Mouse (Mus musculus) G1E (cell line): ENCODE measurements around the gene Jdp2. TPM values are rescaled to one million over a fixed set of nuclear protein-coding genes. Genes with fewer than 3 reads are reported as not detected.

Experiments used
- ATAC-seq: 2 replicates; pipeline ENCODE4 v1.8.0; 2016; ENCODE audit warnings: mild to moderate bottlenecking; ENCODE audit not compliant: insufficient number of reproducible peaks, poor library complexity, low FRiP score, severe bottlenecking; ENCODE audit errors: extremely low read depth
- DNase-seq: peaks from one replicate; pipeline ENCODE4 v3.0.0; 2012; ENCODE audit warnings: low spot score
- H3K27me3 ChIP-seq: 2 replicates; pipeline ENCODE4 v1.6.1; 2012; ENCODE audit warnings: mild to moderate bottlenecking, low read length, inconsistent platforms; ENCODE audit not compliant: insufficient read depth
- H3K36me3 ChIP-seq: replicated peaks from 2 replicates; pipeline ENCODE3; 2012; ENCODE audit warnings: mild to moderate bottlenecking, inconsistent platforms
- H3K4me1 ChIP-seq: 2 replicates; pipeline ENCODE4 v1.6.1; 2012; ENCODE audit warnings: low read depth, low read length, inconsistent platforms, mixed read lengths; ENCODE audit not compliant: insufficient read depth
- H3K4me3 ChIP-seq: 2 replicates; pipeline ENCODE4 v1.5.1; 2012; ENCODE audit warnings: low read depth, mild to moderate bottlenecking, inconsistent platforms, low read length, moderate library complexity, mixed read lengths
- H3K9me3 ChIP-seq: replicated peaks from 2 replicates; pipeline ENCODE4 v1.6.1; 2012; ENCODE audit warnings: inconsistent platforms
- CTCF ChIP-seq: IDR thresholded peaks from 2 replicates; pipeline ENCODE4 v1.5.1; 2012; ENCODE audit warnings: low read depth, low read length, inconsistent platforms, mixed read lengths
- GATA1 ChIP-seq: IDR thresholded peaks from 2 replicates; pipeline ENCODE4 v1.6.1; 2012; ENCODE audit warnings: borderline replicate concordance, low read length, inconsistent platforms, mixed read lengths
- GATA2 ChIP-seq: IDR thresholded peaks from 2 replicates; pipeline ENCODE4 v1.6.1; 2012; ENCODE audit warnings: low read depth, low read length, inconsistent platforms, borderline replicate concordance
- POLR2AphosphoS5 ChIP-seq: IDR thresholded peaks from 2 replicates; pipeline ENCODE4 v1.6.1; 2012; ENCODE audit warnings: low read depth, low read length, inconsistent platforms; ENCODE audit not compliant: insufficient replicate concordance
- TAL1 ChIP-seq: conservative IDR thresholded peaks from 2 replicates; pipeline ENCODE4 v1.6.1; 2012; ENCODE audit warnings: low read depth, low read length, inconsistent platforms, mixed read lengths
- polyA plus RNA-seq: library from polyadenylated mRNA; stranded (reverse); fragments of >175 nt; gene quantifications from 2 replicates; pipeline ENCODE4 v1.2.3, GENCODE M21; 2012
- total RNA-seq, 2 experiments: library from RNA; stranded (forward) in 1 of 2; stranded (reverse) in 1 of 2; fragments of 200-1000 nt in 1 of 2; fragments of >200 nt in 1 of 2; fragmentation: Nextera tagmentation in 1 of 2; gene quantifications; 2 replicates each; pipeline ENCODE4 v1.2.3; 2014 to 2017

Gene Jdp2
- total and polyA plus RNA-seq, 3 experiments = not detected

GRCm38 (mm10) chr12:85624652-85625051 is 25.8 kb downstream of the Jdp2 start:
- Histone ChIP-seq H3K9me3 (no peaks in the 10 kb centered on the region), H3K27me3 (peaks cover 9% of the 10 kb centered on the region), H3K4me1 (no peaks in the 10 kb centered on the region), H3K4me3 (no peak overlapping the region), H3K36me3 (no peaks in the 10 kb centered on the region)
- ATAC-seq (no peak), DNase-seq (no peak)
- TF ChIP-seq CTCF (no peak), GATA1 (no peak), POLR2AphosphoS5 (no peak), TAL1 (no peak), GATA2 (no peak)

- DNase-seq (no peak), ATAC-seq (no peak)
- Histone ChIP-seq H3K27me3 (peaks cover 15% of the 10 kb centered on the region), H3K9me3 (no peaks in the 10 kb centered on the region), H3K4me1 (no peaks in the 10 kb centered on the region), H3K4me3 (no peak overlapping the region), H3K36me3 (no peaks in the 10 kb centered on the region)
- no peak for TF ChIP-seq POLR2AphosphoS5
- TF ChIP-seq GATA2 = no peak
- TF ChIP-seq GATA1 = no peak
- TF ChIP-seq TAL1 = no peak
- no peak for TF ChIP-seq CTCF
Measured at GRCm38 (mm10) chr12:85625852-85626251, 27.0 kb downstream of the Jdp2 start.

GRCm38 (mm10) chr12:85629661-85630481 is 31.0 kb downstream of the Jdp2 start:
- Histone ChIP-seq H3K9me3 (no peaks in the 10 kb centered on the region), H3K36me3 (no peaks in the 10 kb centered on the region), H3K4me3 (no peak overlapping the region), H3K4me1 (no peaks in the 10 kb centered on the region), H3K27me3 (peaks cover 32% of the 10 kb centered on the region)
- TF ChIP-seq CTCF (no peak), POLR2AphosphoS5 (no peak), GATA2 (no peak), GATA1 (no peak), TAL1 (no peak)
- ATAC-seq = no peak
- no peak for DNase-seq

DNA sequence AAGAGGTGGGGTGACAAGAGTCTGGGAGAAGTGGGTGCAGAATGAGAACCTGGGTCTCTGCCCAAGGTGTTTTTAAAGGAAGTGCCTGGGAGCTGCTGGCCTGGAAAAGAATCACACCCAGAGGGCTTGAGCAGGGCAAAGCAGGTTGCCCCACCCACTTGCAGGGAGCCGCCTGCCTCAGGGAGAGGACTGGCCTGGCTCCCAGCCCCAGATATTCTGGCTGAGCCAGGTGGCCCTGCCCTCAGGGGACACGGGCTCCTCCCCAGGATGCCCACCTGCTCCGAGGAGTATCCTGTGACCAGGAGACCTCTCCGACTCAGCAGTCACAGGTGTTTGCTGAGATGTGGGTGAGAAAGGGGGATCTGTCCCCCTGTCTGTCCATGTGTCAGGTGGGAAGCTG is 32.4 kb downstream of the Jdp2 start:
- H3K27me3 ChIP-seq = peaks cover 30% of the 10 kb centered on the region
- TF ChIP-seq POLR2AphosphoS5 (no peak), GATA2 (no peak), CTCF (no peak), GATA1 (no peak), TAL1 (no peak)
- H3K4me1 ChIP-seq = no peaks in the 10 kb centered on the region
- no peak overlapping the region for H3K4me3 ChIP-seq
- no peak for ATAC-seq
- no peaks in the 10 kb centered on the region for H3K36me3 ChIP-seq
- no peaks in the 10 kb centered on the region for H3K9me3 ChIP-seq
- no peak for DNase-seq

GRCm38 (mm10) chr12:85632321-85632720 is 33.5 kb downstream of the Jdp2 start:
- H3K36me3 ChIP-seq = no peaks in the 10 kb centered on the region
- no peak overlapping the region for H3K4me3 ChIP-seq
- H3K9me3 ChIP-seq = no peaks in the 10 kb centered on the region
- H3K27me3 ChIP-seq = peaks cover 25% of the 10 kb centered on the region
- TF ChIP-seq TAL1 = no peak
- TF ChIP-seq GATA1 = no peak
- no peak for TF ChIP-seq GATA2
- TF ChIP-seq CTCF = no peak
- no peak for TF ChIP-seq POLR2AphosphoS5
- ATAC-seq = no peak
- DNase-seq = no peak
- H3K4me1 ChIP-seq = no peaks in the 10 kb centered on the region

- no peak for DNase-seq
- no peak for TF ChIP-seq POLR2AphosphoS5
- 0 out of 2 replicates have a peak, but pooled peaks cover 3% of the 10 kb centered on the region for H3K4me1 ChIP-seq
- no peaks in the 10 kb centered on the region for H3K9me3 ChIP-seq
- ATAC-seq = no peak
- H3K36me3 ChIP-seq = no peaks in the 10 kb centered on the region
- no peak overlapping the region for H3K4me3 ChIP-seq
- peaks cover 47% of the 10 kb centered on the region for H3K27me3 ChIP-seq
Measured at GRCm38 (mm10) chr12:85637932-85638331, 39.1 kb downstream of the Jdp2 start.
